Mouse (Mus musculus) kidney, adult 8-10 months (tissue): Measurements from ENCODE around the gene Creb5.

Source experiments
- DNase-seq, 2 experiments: peaks; one replicate each; pipeline ENCODE4 v3.0.0; 2022

Creb5 gene

GRCm38 (mm10) chr6:53445862-53446460 is 158.9 kb downstream of the Creb5 start:
- DNase-seq = no peak

- no peak for DNase-seq
Measured at GRCm38 (mm10) chr6:53447479-53447878, 160.4 kb downstream of the Creb5 start.

- no peak for DNase-seq
Measured at GRCm38 (mm10) chr6:53448317-53448870, 161.3 kb downstream of the Creb5 start.

- DNase-seq = peak in 1 of 2 experiments; percentile 6
Measured at GRCm38 (mm10) chr6:53449437-53450173, 162.5 kb downstream of the Creb5 start.

GRCm38 (mm10) chr6:53450494-53450893 is 163.4 kb downstream of the Creb5 start:
- no peak for DNase-seq

GRCm38 (mm10) chr6:53452240-53452639 is 165.2 kb downstream of the Creb5 start:
- DNase-seq = no peak

GRCm38 (mm10) chr6:53455442-53455841 is 168.4 kb downstream of the Creb5 start:
- DNase-seq = no peak

GRCm38 (mm10) chr6:53456111-53456510 is 169.0 kb downstream of the Creb5 start:
- no peak for DNase-seq

- DNase-seq = no peak
Measured at GRCm38 (mm10) chr6:53459995-53460747, 173.1 kb downstream of the Creb5 start.

- DNase-seq = no peak
Measured at GRCm38 (mm10) chr6:53461056-53461455, 174.0 kb downstream of the Creb5 start.

GRCm38 (mm10) chr6:53461775-53462770 is 175.0 kb downstream of the Creb5 start:
- DNase-seq = no peak

GRCm38 (mm10) chr6:53462802-53463201 is 175.7 kb downstream of the Creb5 start:
- no peak for DNase-seq

- DNase-seq = no peak
Measured at GRCm38 (mm10) chr6:53463261-53463813, 176.3 kb downstream of the Creb5 start.

- no peak for DNase-seq
Measured at GRCm38 (mm10) chr6:53469204-53469603, 182.1 kb downstream of the Creb5 start.

- DNase-seq = no peak
Measured at GRCm38 (mm10) chr6:53469703-53470102, 182.6 kb downstream of the Creb5 start.

- peak in 1 of 2 experiments; percentile 3 for DNase-seq
Measured at GRCm38 (mm10) chr6:53470559-53470958, 183.5 kb downstream of the Creb5 start.

GRCm38 (mm10) chr6:53470999-53471591 is 184.0 kb downstream of the Creb5 start:
- DNase-seq = no peak

GRCm38 (mm10) chr6:53472751-53473150 is 185.7 kb downstream of the Creb5 start:
- DNase-seq = no peak

GRCm38 (mm10) chr6:53477501-53477900 is 190.4 kb downstream of the Creb5 start:
- no peak for DNase-seq

- no peak for DNase-seq
Measured at GRCm38 (mm10) chr6:53490917-53491316, 203.8 kb downstream of the Creb5 start.

GRCm38 (mm10) chr6:53491331-53491730 is 204.3 kb downstream of the Creb5 start:
- DNase-seq = no peak
